Mouse (Mus musculus): ENCODE results near the gene Fgfr2. TPM values are rescaled to one million over a fixed set of nuclear protein-coding genes. Genes with fewer than 3 reads are reported as not detected.

The Fgfr2 gene
- polyA plus RNA-seq, 1 experiment, result 59.9 TPM

- H3K4me1 ChIP-seq (ENCODE audit: control insufficient read depth, insufficient read depth, low read length), result 0 out of 2 replicates have a peak, but pooled peaks cover 3% of the 10 kb centered on the region
- no peak for TF ChIP-seq POLR2A (IDR thresholded peaks at IDR 0.05; ENCODE audit: low read depth, low read length)
- TF ChIP-seq CTCF (IDR thresholded peaks at IDR 0.05; ENCODE audit: borderline replicate concordance, insufficient read depth, low read length), result no peak
- no peak overlapping the region for H3K4me3 ChIP-seq (ENCODE audit: insufficient read depth, low read length)
- no peak overlapping the region for H3K27ac ChIP-seq (ENCODE audit: insufficient read depth, low read length)
Measured at GRCm38 (mm10) chr7:130233777-130234176, 2889.4 kb downstream of the Fgfr2 start.

- Histone ChIP-seq H3K4me3 (ENCODE audit: insufficient read depth, low read length) (no peak overlapping the region), H3K27ac (ENCODE audit: insufficient read depth, low read length) (no peak overlapping the region), H3K4me1 (ENCODE audit: control insufficient read depth, insufficient read depth, low read length) (no peaks in the 10 kb centered on the region)
- no peak for TF ChIP-seq CTCF (IDR thresholded peaks at IDR 0.05; ENCODE audit: borderline replicate concordance, insufficient read depth, low read length)
- TF ChIP-seq POLR2A (IDR thresholded peaks at IDR 0.05; ENCODE audit: low read depth, low read length), result no peak
Measured at GRCm38 (mm10) chr7:130230034-130230433, 2893.1 kb downstream of the Fgfr2 start.

GRCm38 (mm10) chr7:130225227-130225626, 2897.9 kb downstream of the Fgfr2 start:
- H3K4me1 ChIP-seq (ENCODE audit: control insufficient read depth, insufficient read depth, low read length), result no peaks in the 10 kb centered on the region
- no peak overlapping the region for H3K27ac ChIP-seq (ENCODE audit: insufficient read depth, low read length)
- TF ChIP-seq CTCF (IDR thresholded peaks at IDR 0.05; ENCODE audit: borderline replicate concordance, insufficient read depth, low read length), result no peak
- TF ChIP-seq POLR2A (IDR thresholded peaks at IDR 0.05; ENCODE audit: low read depth, low read length), result no peak
- no peak overlapping the region for H3K4me3 ChIP-seq (ENCODE audit: insufficient read depth, low read length)

- Histone ChIP-seq H3K4me1 (ENCODE audit: control insufficient read depth, insufficient read depth, low read length) (no peaks in the 10 kb centered on the region), H3K27ac (ENCODE audit: insufficient read depth, low read length) (no peak overlapping the region), H3K4me3 (ENCODE audit: insufficient read depth, low read length) (no peak overlapping the region)
- no peak for TF ChIP-seq CTCF (IDR thresholded peaks at IDR 0.05; ENCODE audit: borderline replicate concordance, insufficient read depth, low read length)
- TF ChIP-seq POLR2A (IDR thresholded peaks at IDR 0.05; ENCODE audit: low read depth, low read length), result no peak
Measured at GRCm38 (mm10) chr7:130222633-130223354, 2900.4 kb downstream of the Fgfr2 start.

- Histone ChIP-seq H3K27ac (ENCODE audit: insufficient read depth, low read length) (no peak overlapping the region), H3K4me1 (ENCODE audit: control insufficient read depth, insufficient read depth, low read length) (no peaks in the 10 kb centered on the region), H3K4me3 (ENCODE audit: insufficient read depth, low read length) (no peak overlapping the region)
- no peak for TF ChIP-seq POLR2A (IDR thresholded peaks at IDR 0.05; ENCODE audit: low read depth, low read length)
- no peak for TF ChIP-seq CTCF (IDR thresholded peaks at IDR 0.05; ENCODE audit: borderline replicate concordance, insufficient read depth, low read length)
Measured at GRCm38 (mm10) chr7:130221661-130222387, 2901.3 kb downstream of the Fgfr2 start.

- H3K4me1 ChIP-seq (ENCODE audit: control insufficient read depth, insufficient read depth, low read length), result peaks cover 3% of the 10 kb centered on the region
- no peak overlapping the region for H3K27ac ChIP-seq (ENCODE audit: insufficient read depth, low read length)
- no peak for TF ChIP-seq CTCF (IDR thresholded peaks at IDR 0.05; ENCODE audit: borderline replicate concordance, insufficient read depth, low read length)
- TF ChIP-seq POLR2A (IDR thresholded peaks at IDR 0.05; ENCODE audit: low read depth, low read length), result no peak
Measured at GRCm38 (mm10) chr7:130220627-130221026, 2902.5 kb downstream of the Fgfr2 start.

GRCm38 (mm10) chr7:130219844-130220243, 2903.3 kb downstream of the Fgfr2 start:
- H3K4me3 ChIP-seq (ENCODE audit: insufficient read depth, low read length), result no peak overlapping the region
- TF ChIP-seq CTCF (IDR thresholded peaks at IDR 0.05; ENCODE audit: borderline replicate concordance, insufficient read depth, low read length) (no peak), POLR2A (IDR thresholded peaks at IDR 0.05; ENCODE audit: low read depth, low read length) (no peak)
- H3K27ac ChIP-seq (ENCODE audit: insufficient read depth, low read length), result no peak overlapping the region
- H3K4me1 ChIP-seq (ENCODE audit: control insufficient read depth, insufficient read depth, low read length), result peaks cover 7% of the 10 kb centered on the region

More at GRCm38 (mm10) chr7:130220627-130221026, 2902.5 kb downstream of the Fgfr2 start:
- H3K4me3 ChIP-seq (ENCODE audit: insufficient read depth, low read length), result no peak overlapping the region

GRCm38 (mm10) chr7:130216272-130216671, 2906.9 kb downstream of the Fgfr2 start:
- peak overlapping the region; percentile 66; the same call in 1 of the 2 replicates for H3K27ac ChIP-seq (ENCODE audit: insufficient read depth, low read length)
- TF ChIP-seq POLR2A (IDR thresholded peaks at IDR 0.05; ENCODE audit: low read depth, low read length) (no peak), CTCF (IDR thresholded peaks at IDR 0.05; ENCODE audit: borderline replicate concordance, insufficient read depth, low read length) (no peak)
- H3K4me3 ChIP-seq (ENCODE audit: insufficient read depth, low read length), result no peak overlapping the region
- peaks cover 7% of the 10 kb centered on the region for H3K4me1 ChIP-seq (ENCODE audit: control insufficient read depth, insufficient read depth, low read length)

GRCm38 (mm10) chr7:130215348-130216252, 2907.6 kb downstream of the Fgfr2 start:
- H3K4me3 ChIP-seq (ENCODE audit: insufficient read depth, low read length), result no peak overlapping the region
- TF ChIP-seq CTCF (IDR thresholded peaks at IDR 0.05; ENCODE audit: borderline replicate concordance, insufficient read depth, low read length) (no peak), POLR2A (IDR thresholded peaks at IDR 0.05; ENCODE audit: low read depth, low read length) (no peak)
- peaks cover 7% of the 10 kb centered on the region for H3K4me1 ChIP-seq (ENCODE audit: control insufficient read depth, insufficient read depth, low read length)
- H3K27ac ChIP-seq (ENCODE audit: insufficient read depth, low read length), result peak overlapping the region; percentile 66
